Mouse (Mus musculus) lung, postnatal 0 days (tissue): Measurements from ENCODE around the gene Gpc5. TPM values are rescaled to one million over a fixed set of nuclear protein-coding genes. Genes with fewer than 3 reads are reported as not detected.

Source experiments
- ATAC-seq: fragments of 200-750 bp; cut with Nextera tagmentation; 2 replicates; pipeline ENCODE4 v1.8.0; 2017; ENCODE audit warnings: moderate library complexity
- DNase-seq: peaks from one replicate; pipeline ENCODE4 v3.0.0-alpha.2; 2016; ENCODE audit warnings: low spot score
- H3K27ac ChIP-seq: fragments of 300-500 bp; sonication (generic); 2 replicates; pipeline ENCODE4 v1.5.1; 2014; ENCODE audit warnings: antibody characterized with exemption, mild to moderate bottlenecking, low read length, mixed read lengths
- H3K27me3 ChIP-seq: fragments of 300-500 bp; sonication (generic); replicated peaks from 2 replicates; pipeline ENCODE4 v1.6.1; 2014; ENCODE audit warnings: low read length, mixed read lengths; ENCODE audit not compliant: insufficient read depth
- H3K36me3 ChIP-seq: fragments of 300-500 bp; sonication (generic); 2 replicates; pipeline ENCODE4 v1.6.1; 2014; ENCODE audit warnings: low read length, mixed read lengths; ENCODE audit not compliant: insufficient read depth
- H3K4me1 ChIP-seq: fragments of 300-500 bp; sonication (generic); 2 replicates; pipeline ENCODE4 v1.6.1; 2014; ENCODE audit warnings: antibody characterized with exemption, low read depth, low read length, mixed read lengths; ENCODE audit not compliant: insufficient read depth
- H3K4me2 ChIP-seq: fragments of 300-500 bp; sonication (generic); replicated peaks from 2 replicates; pipeline ENCODE4 v1.6.1; 2014; ENCODE audit warnings: low read depth, mild to moderate bottlenecking, low read length, moderate library complexity, mixed read lengths
- H3K4me3 ChIP-seq: fragments of 300-500 bp; sonication (generic); 2 replicates; pipeline ENCODE4 v1.5.1; 2014; ENCODE audit warnings: low read depth, low read length
- H3K9ac ChIP-seq: fragments of 300-500 bp; sonication (generic); replicated peaks from 2 replicates; pipeline ENCODE4 v1.6.1; 2014; ENCODE audit warnings: low read depth, mild to moderate bottlenecking
- H3K9me3 ChIP-seq: fragments of 300-500 bp; sonication (generic); 2 replicates; pipeline ENCODE4 v1.6.1; 2016; ENCODE audit warnings: low read length, mixed read lengths
- CTCF ChIP-seq: IDR thresholded peaks from 2 replicates; pipeline ENCODE4 v1.5.1; 2016; ENCODE audit warnings: antibody characterized with exemption, mild to moderate bottlenecking
- EP300 ChIP-seq: IDR thresholded peaks from 2 replicates; pipeline ENCODE4 v1.6.1; 2016; ENCODE audit warnings: antibody characterized with exemption, mild to moderate bottlenecking, control low read depth
- WGBS: fragments of 180-500 bp; shearing (Covaris S2); extraction: QIAGEN DNeasy Blood & Tissue Kit; methylation state at CpG from one replicate; pipeline ENCODE4 v1.1.7; 2014; 5-methylcytosine and 5-hydroxymethylcytosine counted together
- polyA plus RNA-seq: library from polyadenylated mRNA; unstranded; fragments of >200 nt; fragmentation: Nextera tagmentation; extraction: Ambion mirVana; gene quantifications from 2 replicates; pipeline ENCODE4 v1.2.1, GENCODE M21; 2015

The Gpc5 gene
- polyA plus RNA-seq, 1 experiment from 2014 or later, result 0.16 TPM

- no peaks in the 10 kb centered on the region for H3K27me3 ChIP-seq
- H3K36me3 ChIP-seq, result no peaks in the 10 kb centered on the region
- H3K4me3 ChIP-seq, result no peak overlapping the region
- H3K27ac ChIP-seq, result no peak overlapping the region
- H3K4me2 ChIP-seq, result no peak overlapping the region
- TF ChIP-seq EP300 (no peak), CTCF (no peak)
- 79% methylated on average over 8 of the region's 8 CpGs for WGBS
- ATAC-seq, result no peak
- no peak for DNase-seq
- H3K4me1 ChIP-seq, result no peaks in the 10 kb centered on the region
- no peaks in the 10 kb centered on the region for H3K9me3 ChIP-seq
- H3K9ac ChIP-seq, result no peak overlapping the region
Observed at GRCm38 (mm10) chr14:116473378-116474179, 1381.6 kb downstream of the Gpc5 start.

GRCm38 (mm10) chr14:116494285-116494850, 1402.4 kb downstream of the Gpc5 start:
- Histone ChIP-seq H3K27me3 (no peaks in the 10 kb centered on the region), H3K4me1 (no peaks in the 10 kb centered on the region), H3K4me3 (no peak overlapping the region), H3K36me3 (no peaks in the 10 kb centered on the region), H3K9me3 (no peaks in the 10 kb centered on the region), H3K4me2 (no peak overlapping the region), H3K9ac (no peak overlapping the region), H3K27ac (no peak overlapping the region)
- TF ChIP-seq CTCF (no peak), EP300 (no peak)
- DNase-seq (no peak), ATAC-seq (no peak)
- 66% methylated on average over 1 of the region's 1 CpGs for WGBS

DNA sequence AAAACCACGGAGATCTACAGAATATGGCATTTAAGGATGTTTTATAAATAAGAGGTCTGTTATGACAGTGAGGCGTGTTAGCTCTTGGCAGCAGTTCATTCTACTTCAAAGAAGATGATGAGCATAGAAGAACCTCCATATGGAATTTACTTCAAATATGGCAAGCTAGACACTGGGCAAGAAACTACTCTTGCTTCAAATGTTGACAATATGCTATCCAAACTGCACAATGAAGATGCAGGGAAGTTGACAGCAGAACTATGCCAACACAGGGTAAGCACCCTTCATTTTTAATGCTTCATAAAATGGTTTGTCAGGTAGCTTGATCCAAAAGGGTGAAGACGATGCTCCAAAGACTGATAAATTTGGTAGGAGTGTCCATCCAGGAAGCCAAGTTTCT, 1446.2 kb downstream of the Gpc5 start:
- H3K27me3 ChIP-seq, result no peaks in the 10 kb centered on the region
- ATAC-seq (no peak), DNase-seq (no peak)
- no peak for TF ChIP-seq CTCF
- no peak for TF ChIP-seq EP300
- H3K4me2 ChIP-seq, result no peak overlapping the region
- no peaks in the 10 kb centered on the region for H3K9me3 ChIP-seq
- no peak overlapping the region for H3K27ac ChIP-seq
- 54% methylated on average over 3 of the region's 3 CpGs for WGBS
- no peaks in the 10 kb centered on the region for H3K36me3 ChIP-seq
- no peak overlapping the region for H3K4me3 ChIP-seq
- no peak overlapping the region for H3K9ac ChIP-seq
- no peaks in the 10 kb centered on the region for H3K4me1 ChIP-seq

DNA sequence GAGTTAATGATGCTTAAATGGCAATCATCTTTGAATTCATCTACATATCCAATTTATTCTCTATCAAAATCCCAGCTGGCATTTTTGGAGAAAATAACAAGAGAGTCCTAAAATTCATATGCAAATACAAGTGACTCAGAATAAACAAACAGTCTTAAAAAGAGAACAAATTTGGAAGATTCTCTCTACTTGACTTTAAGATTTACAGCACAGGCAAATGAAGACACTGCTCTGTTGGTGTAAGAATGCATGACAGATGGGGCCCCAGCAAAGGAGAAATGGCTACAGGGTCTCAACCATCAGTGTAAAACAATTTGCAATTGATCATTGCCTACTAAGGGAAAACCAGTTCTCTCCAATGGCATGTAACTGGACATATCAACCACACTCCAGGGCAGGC, 1451.7 kb downstream of the Gpc5 start:
- no peak for TF ChIP-seq EP300
- no peak for TF ChIP-seq CTCF
- Histone ChIP-seq H3K4me2 (no peak overlapping the region), H3K36me3 (no peaks in the 10 kb centered on the region), H3K27me3 (no peaks in the 10 kb centered on the region), H3K9me3 (no peaks in the 10 kb centered on the region), H3K4me3 (no peak overlapping the region), H3K4me1 (no peaks in the 10 kb centered on the region), H3K27ac (no peak overlapping the region), H3K9ac (no peak overlapping the region)
- ATAC-seq (no peak), DNase-seq (no peak)

DNA sequence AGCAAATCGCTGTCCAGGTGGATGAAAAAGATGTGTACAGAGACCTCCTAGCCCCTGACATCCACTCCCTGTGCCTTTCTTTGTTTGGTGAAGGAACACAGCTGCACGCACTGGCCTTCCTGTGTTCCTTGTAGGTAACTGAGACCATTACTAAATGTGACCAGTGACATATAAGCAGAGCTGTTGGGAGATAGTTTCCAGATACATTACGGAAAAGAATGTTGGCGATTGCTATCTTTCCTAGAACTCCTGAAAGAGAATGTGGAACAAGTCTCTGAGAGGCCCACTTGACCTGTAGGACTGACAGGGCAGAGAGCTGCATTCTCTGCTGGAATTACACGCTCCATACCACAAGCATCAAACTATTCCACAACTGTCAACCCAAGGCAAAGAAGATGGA, 1459.4 kb downstream of the Gpc5 start:
- Histone ChIP-seq H3K9ac (no peak overlapping the region), H3K27me3 (no peaks in the 10 kb centered on the region), H3K4me3 (no peak overlapping the region), H3K4me2 (no peak overlapping the region), H3K27ac (no peak overlapping the region), H3K36me3 (no peaks in the 10 kb centered on the region), H3K4me1 (no peaks in the 10 kb centered on the region), H3K9me3 (no peaks in the 10 kb centered on the region)
- TF ChIP-seq EP300, result no peak
- no peak for TF ChIP-seq CTCF
- WGBS, result 37% methylated on average over 5 of the region's 5 CpGs
- ATAC-seq, result no peak
- DNase-seq, result no peak

DNA sequence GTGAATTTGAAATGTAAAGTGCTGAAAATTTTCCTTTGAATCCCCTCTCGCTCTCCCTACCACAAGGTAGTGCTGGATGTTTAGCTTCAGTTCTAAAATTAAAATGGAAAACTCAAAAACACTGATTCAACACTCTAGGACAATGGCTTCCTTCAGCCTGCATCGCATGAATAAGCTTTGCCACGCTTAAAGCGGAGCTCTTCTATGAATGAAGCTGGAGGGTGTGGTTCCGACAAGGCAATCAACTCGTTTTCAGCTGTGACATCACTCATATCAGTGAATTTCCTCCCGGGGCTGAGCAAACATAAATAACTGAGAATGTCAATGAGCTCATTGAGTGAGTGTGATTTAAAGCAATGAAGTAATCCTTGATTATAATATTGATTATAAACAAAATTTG, 1461.3 kb downstream of the Gpc5 start:
- H3K36me3 ChIP-seq, result no peaks in the 10 kb centered on the region
- H3K27ac ChIP-seq, result no peak overlapping the region
- H3K9me3 ChIP-seq, result no peaks in the 10 kb centered on the region
- H3K4me1 ChIP-seq, result no peaks in the 10 kb centered on the region
- no peak for TF ChIP-seq EP300
- no peak for TF ChIP-seq CTCF
- no peak overlapping the region for H3K4me2 ChIP-seq
- WGBS, result 37% methylated on average over 7 of the region's 7 CpGs
- no peaks in the 10 kb centered on the region for H3K27me3 ChIP-seq
- no peak for ATAC-seq
- DNase-seq, result no peak
- H3K4me3 ChIP-seq, result no peak overlapping the region
- no peak overlapping the region for H3K9ac ChIP-seq
